Mouse (Mus musculus) retina, adult 2 months (tissue): ENCODE measurements around the gene Klf1.

Experiments used
- DNase-seq: peaks from one replicate; pipeline ENCODE4 v3.0.0-alpha.2; 2012; ENCODE audit warnings: low read depth, low spot score

Gene Klf1

DNA sequence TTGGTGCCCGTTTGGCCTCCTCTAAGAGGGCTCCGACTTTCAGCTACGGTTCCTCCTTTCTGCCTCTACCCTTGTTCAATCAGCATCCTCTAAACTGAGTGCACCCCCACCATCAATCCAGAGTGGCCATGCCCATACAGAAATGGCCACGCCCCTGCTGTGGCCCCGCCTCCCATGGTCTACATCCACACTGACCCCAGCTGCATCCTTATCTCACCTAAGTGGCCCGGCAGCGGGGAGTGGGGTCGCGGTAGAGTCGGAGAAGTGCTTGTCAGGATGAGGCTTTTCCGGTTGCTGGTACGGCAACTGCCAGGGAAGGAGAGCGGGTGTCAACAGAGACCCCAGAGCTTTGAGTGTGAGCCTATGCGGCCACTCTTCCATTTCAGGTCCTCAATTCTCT, 33.8 kb downstream of the Klf1 start:
- no peak for DNase-seq

DNA sequence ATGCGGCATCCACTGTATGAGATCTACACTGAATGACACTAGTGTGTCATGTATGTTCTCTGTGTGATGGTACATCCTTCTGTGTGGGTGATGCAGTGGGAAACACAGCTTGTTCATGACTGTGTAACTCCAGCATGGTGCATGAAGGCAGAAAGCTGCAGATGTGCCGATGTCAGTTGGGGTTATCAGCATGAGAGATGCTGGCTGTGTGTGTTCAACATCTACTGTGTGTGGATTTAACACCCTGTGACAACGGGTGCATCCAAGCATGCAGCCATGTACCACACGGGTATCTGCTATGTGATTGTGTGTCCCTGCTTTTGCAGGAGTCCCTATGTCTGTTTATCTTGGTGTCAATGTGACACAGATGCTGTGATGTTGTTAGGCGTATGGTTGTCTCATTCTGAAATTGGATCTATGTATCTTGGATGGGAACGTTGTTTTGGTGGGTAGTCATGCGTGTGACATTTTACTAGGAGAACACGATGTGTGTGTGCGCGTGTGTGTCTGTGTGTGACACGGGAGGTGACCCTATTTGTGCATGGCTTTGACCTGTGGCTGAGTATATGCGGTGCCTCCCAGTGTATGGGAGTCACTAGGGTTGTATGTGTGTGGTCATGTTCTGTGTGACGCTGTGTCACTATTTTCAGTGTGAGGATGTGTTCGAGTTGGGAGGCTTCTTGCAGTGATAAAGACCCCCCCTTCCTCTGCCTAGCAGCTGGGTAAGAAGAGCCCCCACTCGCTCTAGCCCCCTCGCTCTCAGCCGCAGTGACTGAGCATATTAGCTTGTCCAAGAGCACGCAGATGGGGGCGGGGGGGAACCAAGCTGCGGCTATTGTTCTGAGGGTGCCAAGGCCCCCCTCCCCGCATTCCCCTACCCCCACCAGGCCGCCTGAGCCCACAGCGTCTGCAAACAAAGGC, 34.6 kb downstream of the Klf1 start:
- DNase-seq, result no peak

DNA sequence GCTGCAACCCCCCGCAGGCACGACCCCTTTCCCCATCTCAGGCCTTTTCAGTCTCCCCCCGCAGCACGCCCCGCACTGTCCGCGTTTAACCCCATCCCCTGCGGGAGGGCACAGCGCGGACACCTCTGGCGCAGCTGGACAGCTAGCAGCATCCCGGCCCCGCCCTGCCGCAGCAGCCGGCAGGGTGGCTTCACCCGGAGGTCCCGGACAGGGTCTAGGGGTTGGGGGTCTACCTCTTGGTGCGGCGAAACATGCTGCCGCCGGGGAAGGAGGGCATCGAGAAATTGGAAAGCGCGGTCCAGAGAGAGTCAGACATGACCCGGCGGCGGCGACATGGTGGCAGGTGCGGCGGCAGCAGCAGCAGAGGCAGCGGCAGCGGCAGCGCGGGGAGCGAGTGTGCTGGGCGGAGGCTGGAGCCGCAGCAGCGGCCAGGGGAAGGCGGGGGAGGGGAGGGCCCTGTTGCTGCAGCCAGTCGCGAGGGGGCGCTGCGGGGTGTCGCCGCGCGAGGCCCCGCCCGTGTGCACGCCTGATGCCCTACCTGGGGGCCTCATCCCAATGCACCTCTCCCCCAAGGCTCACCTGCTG, 35.3 kb downstream of the Klf1 start, which contains the start of gene Mast1:
Mast1 (minus strand) TSS at position 398 of the 585 bp plus-strand sequence.
- peak; percentile 58 for DNase-seq

DNA sequence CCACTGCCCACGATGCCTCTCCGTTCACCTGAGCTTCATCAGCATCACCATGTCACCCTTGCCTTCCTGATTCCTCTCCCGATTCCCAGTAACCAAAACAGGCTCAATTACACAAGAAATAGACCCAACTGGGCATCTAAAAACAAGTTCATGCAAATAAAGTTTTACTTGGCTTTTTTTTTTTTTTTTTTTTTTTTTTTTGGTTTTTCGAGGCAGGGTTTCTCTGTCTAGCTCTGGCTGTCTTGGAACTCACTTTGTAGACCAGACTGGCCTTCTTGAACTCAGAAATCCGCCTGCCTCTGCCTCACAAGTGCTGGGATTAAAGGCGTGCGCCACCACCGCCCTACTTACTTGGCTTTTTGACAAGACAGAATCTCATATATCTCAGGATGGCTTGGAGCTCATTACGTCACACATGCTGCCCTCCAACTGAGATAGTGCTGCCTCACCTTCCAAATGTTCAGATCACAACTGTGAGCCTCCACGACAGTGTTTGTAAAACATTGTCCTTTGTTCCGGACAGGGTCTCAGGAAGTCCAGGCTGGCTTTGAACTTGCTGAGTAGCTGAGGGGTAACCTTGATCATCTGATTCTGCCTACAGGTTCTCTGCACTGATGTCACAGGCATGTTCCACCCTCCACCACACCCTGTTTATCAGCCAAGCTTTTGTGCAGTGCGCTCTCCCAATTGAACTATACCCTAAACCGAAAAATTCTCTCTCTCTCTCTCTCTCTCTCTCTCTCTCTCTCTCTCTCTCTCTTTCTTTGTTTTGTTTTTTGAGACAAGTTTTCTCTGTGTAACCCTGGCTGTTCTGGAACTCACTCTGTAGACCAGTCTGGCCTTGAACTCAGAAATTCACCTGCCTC, 36.1 kb downstream of the Klf1 start:
- no peak for DNase-seq

DNA sequence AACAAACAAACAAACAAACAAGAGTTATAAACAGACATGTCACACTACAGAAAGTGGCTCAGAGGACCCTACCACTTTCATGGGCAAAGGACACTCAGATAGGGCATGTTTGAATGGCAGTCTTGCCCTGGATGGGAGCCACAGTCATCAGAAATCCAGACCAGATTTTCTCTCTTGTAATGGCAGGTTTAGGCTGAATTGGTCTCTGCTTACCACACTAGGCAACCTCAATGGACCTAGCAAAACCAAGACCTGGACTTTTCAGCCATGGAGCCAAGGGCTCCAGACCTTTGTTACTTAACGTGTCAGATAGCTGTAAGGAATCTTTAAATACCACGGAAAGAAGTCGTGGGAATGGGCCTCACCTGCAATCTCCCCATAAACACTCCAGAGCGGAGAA, 42.0 kb downstream of the Klf1 start:
- no peak for DNase-seq

GRCm38 (mm10) chr8:84944478-84945160, 42.9 kb downstream of the Klf1 start:
- peak; percentile 84 for DNase-seq

DNA sequence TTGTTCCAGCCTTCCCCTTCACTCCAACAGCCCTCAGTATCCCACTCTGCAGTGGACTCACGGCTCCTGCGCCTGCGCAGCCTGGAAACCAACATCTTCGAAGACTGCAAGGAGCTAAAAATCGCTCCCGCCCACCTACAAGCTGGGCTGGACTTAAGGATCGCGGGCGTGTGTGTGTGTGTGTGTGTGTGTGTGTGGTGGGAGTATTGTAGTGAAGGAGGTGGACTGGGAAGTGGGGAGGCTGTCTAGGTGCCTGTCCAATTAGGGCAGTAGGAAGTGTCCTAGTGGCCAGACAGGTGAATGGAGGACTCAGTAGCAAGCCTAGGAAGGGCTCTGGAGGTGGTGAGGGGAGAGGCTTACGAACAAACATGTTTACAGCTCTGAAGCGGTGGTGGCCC, 43.5 kb downstream of the Klf1 start:
- no peak for DNase-seq

DNA sequence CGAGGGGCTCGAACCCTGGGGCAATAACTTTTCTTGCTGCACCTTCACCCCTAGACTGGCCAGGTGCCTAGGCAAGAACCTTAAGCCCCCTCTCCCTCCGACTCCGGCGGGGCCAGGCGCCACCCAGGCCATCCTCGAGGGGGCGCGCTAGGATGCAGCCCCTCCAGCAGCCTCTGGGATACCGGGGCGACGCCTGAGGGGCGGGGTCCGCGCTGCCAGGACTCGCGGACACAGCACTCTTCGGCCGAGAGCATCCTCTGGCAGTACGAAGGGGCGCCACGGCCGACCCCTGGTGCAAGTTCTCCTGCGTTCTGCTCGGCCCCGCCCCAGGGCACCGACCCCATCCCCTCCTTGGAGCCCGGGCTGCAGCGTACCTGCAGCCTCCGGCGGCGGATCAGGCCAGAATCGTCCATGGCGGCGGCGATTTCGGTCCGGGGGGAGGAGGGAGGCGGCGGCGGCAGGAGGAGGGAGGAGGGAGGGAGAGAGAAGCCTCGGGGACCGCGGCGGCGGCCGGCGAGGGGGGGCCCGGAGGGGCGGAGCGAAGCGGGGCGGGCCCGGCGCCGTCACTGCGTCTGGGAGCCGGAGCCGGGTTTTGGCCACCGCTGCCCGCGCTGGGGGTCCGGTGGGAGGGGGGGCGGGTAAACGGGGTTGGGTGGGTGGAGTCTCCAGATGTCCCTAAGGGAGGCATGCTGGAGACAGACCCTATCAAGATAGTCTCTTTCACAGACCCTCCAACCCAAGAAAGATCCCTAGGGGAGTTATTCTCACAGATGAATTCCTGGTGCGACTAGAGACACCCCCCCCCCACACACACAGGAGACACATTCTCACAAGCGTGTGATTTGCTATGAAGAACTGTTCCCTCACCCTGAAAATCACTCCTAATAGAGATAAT, 44.2 kb downstream of the Klf1 start:
- no peak for DNase-seq

DNA sequence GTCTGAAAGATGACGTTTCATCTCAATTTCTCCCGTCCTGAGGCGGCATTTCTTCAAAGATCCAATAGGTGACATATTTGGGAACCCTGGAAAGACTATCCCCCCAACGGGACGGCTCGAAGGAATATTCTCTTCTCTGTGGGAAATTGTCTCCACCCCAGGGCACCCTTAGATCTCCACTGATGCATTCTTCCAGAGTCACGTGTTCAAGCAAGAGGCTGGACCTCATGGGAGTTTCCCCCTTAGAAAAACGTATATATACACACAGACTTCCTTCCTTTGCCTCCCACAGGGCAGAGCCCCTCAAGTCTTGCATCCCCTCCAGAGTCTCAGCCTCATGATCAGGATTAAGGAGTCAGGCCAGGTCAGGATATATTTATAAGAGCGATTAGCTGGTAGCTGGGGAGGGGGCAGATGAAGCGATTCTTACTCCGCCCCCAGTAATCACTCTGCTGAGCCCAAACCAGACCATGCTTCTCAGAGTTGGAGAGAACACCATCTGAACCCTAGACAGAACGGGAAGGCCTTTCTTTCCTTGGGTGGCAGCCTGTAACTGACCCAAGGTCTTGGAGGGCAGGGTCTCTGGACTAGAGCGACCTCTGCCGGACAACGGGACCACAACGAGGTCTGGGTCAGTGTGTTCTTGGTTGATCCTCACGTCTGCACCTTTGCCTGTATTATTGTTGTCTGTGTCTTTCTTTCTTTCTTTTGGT, 45.0 kb downstream of the Klf1 start, which contains the start of gene Rtbdn:
Rtbdn (plus strand) TSS at position 464 of the 713 bp plus-strand sequence.
- peak; percentile 79 for DNase-seq

GRCm38 (mm10) chr8:84947241-84947545, 45.5 kb downstream of the Klf1 start:
- DNase-seq, result no peak

DNA sequence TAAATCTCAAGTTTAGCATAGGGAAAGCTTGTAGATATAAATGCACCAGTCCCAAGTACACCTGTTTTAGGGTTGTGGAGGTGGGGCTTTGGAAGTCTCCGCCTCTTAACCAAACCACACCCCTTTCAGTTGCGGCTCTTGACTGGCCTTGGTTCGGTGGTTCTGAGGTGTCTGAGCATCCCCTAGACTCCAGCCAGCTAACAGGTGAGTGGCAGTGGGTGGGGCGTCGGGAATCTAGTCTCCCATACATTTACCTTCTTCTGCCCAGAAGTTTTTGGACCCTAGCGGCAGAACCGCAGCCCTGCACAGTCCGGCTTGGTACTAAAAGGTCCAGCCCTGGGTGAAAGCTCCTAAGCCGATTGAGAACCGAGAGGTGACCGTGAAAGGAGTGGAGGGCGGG, 48.0 kb downstream of the Klf1 start:
- no peak for DNase-seq

GRCm38 (mm10) chr8:84952612-84953255, 51.0 kb downstream of the Klf1 start:
- DNase-seq, result no peak
